Comparison of ENCODE assay signal across 8 mouse cellular contexts in genomic region chr16:58727477-58728131, GRCm38 (mm10). TPM values are rescaled to one million over a fixed set of nuclear protein-coding genes. Genes with fewer than 3 reads are reported as not detected.
DNase-seq lines count a peak whose midpoint lies in the region; ATAC-seq lines count a peak whose summit lies in the region.

Gene Cldnd1, plus strand, starts transcription at chr16:58727910.

- WGBS in heart, embryonic 14.5 days = 2% methylated on average over 29 of the region's 35 CpGs
- 3% methylated on average over 35 of the region's 35 CpGs for WGBS in liver, embryonic 13.5 days (ENCODE audit: insufficient replicate concordance)
- WGBS in stomach, embryonic 16.5 days = 1% methylated on average over 35 of the region's 35 CpGs

- peak; percentile 80 for DNase-seq in c-Kit-negative CD71-positive TER-119-positive erythroid progenitor cells, embryonic 14.5 days (ENCODE audit: low read depth, low spot score)
- peak; percentile 94 for DNase-seq in fibroblast of lung, adult 2 months (ENCODE audit: low read depth)
- peak; percentile 97 for DNase-seq in kidney, postnatal 14 days
- DNase-seq in liver, embryonic 13.5 days = peak; percentile 91
- peak; percentile 94 for DNase-seq in neural tube, embryonic 10.5 days (ENCODE audit: extremely low spot score, low spot score)

- H3K9me3 ChIP-seq in heart, embryonic 14.5 days (ENCODE audit: control insufficient read depth, low read length) = no peaks in the 10 kb centered on the region
- H3K9me3 ChIP-seq in liver, embryonic 13.5 days (replicated peaks) = no peaks in the 10 kb centered on the region
- H3K9me3 ChIP-seq in stomach, embryonic 16.5 days (replicated peaks; ENCODE audit: control insufficient read depth, low read length) = no peaks in the 10 kb centered on the region

- H3K27ac ChIP-seq in heart, embryonic 14.5 days (replicated peaks in 1 of 2; ENCODE audit: control insufficient read depth in 1 of 2, insufficient read depth in 1 of 2, low read depth in 2 of 2, low read length in 2 of 2) = peak within 1 kb of the TSS; percentile 82 to 88
- H3K27ac ChIP-seq in liver, embryonic 13.5 days = peak within 1 kb of the TSS; percentile 82
- peak within 1 kb of the TSS; percentile 83 for H3K27ac ChIP-seq in stomach, embryonic 16.5 days (ENCODE audit: low read length)

- peak within 1 kb of the TSS; percentile 78 for H3K9ac ChIP-seq in heart, embryonic 14.5 days (ENCODE audit: low read length)
- peak within 1 kb of the TSS; percentile 81 for H3K9ac ChIP-seq in liver, embryonic 13.5 days
- peak within 1 kb of the TSS; percentile 83 for H3K9ac ChIP-seq in stomach, embryonic 16.5 days (ENCODE audit: low read length)

- H3K36me3 ChIP-seq in heart, embryonic 14.5 days (ENCODE audit: control insufficient read depth, insufficient read depth, low read length) = peaks cover 31% of the 10 kb centered on the region
- peaks cover 29% of the 10 kb centered on the region for H3K36me3 ChIP-seq in liver, embryonic 13.5 days
- H3K36me3 ChIP-seq in stomach, embryonic 16.5 days (ENCODE audit: control insufficient read depth, insufficient read depth, low read length) = peaks cover 14% of the 10 kb centered on the region

- 0 out of 4 replicates have a peak, but pooled peaks cover 0 to 5% of the 10 kb centered on the region in 2 experiments for H3K4me1 ChIP-seq in heart, embryonic 14.5 days (ENCODE audit: control insufficient read depth in 2 of 2, insufficient read depth in 2 of 2, low read length in 2 of 2)
- peaks cover 8% of the 10 kb centered on the region for H3K4me1 ChIP-seq in liver, embryonic 13.5 days (replicated peaks)
- H3K4me1 ChIP-seq in stomach, embryonic 16.5 days (ENCODE audit: control insufficient read depth, insufficient read depth, low read length) = peaks cover 4% of the 10 kb centered on the region

- peak within 1 kb of the TSS; percentile 70 for H3K4me2 ChIP-seq in heart, embryonic 14.5 days (ENCODE audit: low read length)
- peak within 1 kb of the TSS; percentile 90 for H3K4me2 ChIP-seq in liver, embryonic 13.5 days
- peak within 1 kb of the TSS; percentile 62 for H3K4me2 ChIP-seq in stomach, embryonic 16.5 days (ENCODE audit: low read depth, low read length)

- no peaks in the 10 kb centered on the region for H3K27me3 ChIP-seq in heart, embryonic 14.5 days (ENCODE audit: control insufficient read depth, insufficient read depth, low read length)
- no peaks in the 10 kb centered on the region for H3K27me3 ChIP-seq in liver, embryonic 13.5 days
- H3K27me3 ChIP-seq in stomach, embryonic 16.5 days (ENCODE audit: control insufficient read depth, insufficient read depth, low read length) = no peaks in the 10 kb centered on the region

- H3K4me3 ChIP-seq in heart, embryonic 14.5 days (ENCODE audit: control insufficient read depth in 1 of 2, insufficient read depth in 1 of 2, low read depth in 1 of 2, low read length in 2 of 2) = peak within 1 kb of the TSS; percentile 64 to 84
- peak within 1 kb of the TSS; percentile 83 for H3K4me3 ChIP-seq in liver, embryonic 13.5 days (replicated peaks)
- H3K4me3 ChIP-seq in stomach, embryonic 16.5 days (replicated peaks; ENCODE audit: low read length) = peak within 1 kb of the TSS; percentile 68

- ATAC-seq in CD4-positive, CD25-positive, alpha-beta regulatory T cell, adult 4 months = peak; percentile 98
- peak; percentile 100 for ATAC-seq in heart, embryonic 14.5 days (ENCODE audit: insufficient number of reproducible peaks, insufficient read depth, low FRiP score, low read depth)
- peak; percentile 100 for ATAC-seq in liver, embryonic 13.5 days (ENCODE audit: low read depth)
- peak; percentile 100 for ATAC-seq in stomach, embryonic 16.5 days (ENCODE audit: insufficient read depth, low FRiP score)

RNA-seq across cellular contexts. Expression of gene Cldnd1, which starts in this region (rescaled TPM):
- polyA plus RNA-seq in CD4-positive, CD25-positive, alpha-beta regulatory T cell, adult 4 months (2017; shearing (Covaris generic)) = 100 to 1,000 TPM; 201 to 243 TPM
- 106 and 111 TPM in 2 replicates for polyA plus RNA-seq in heart, embryonic 14.5 days (2014; fragmentation: Nextera tagmentation; extraction: Ambion mirVana)
- polyA plus RNA-seq in liver, embryonic 13.5 days (2015; fragmentation: Nextera tagmentation; extraction: Ambion mirVana) = 32.9 and 41.4 TPM in 2 replicates
- polyA plus RNA-seq in stomach, embryonic 16.5 days (2015; fragmentation: Nextera tagmentation; extraction: Ambion mirVana) = 125 and 138 TPM in 2 replicates

Comparison
In these comparisons a context has a peak if more than half of its experiments do, and no peak if none do; other contexts are left out.
1. Peak in every context shown above with its lines: DNase-seq, ATAC-seq, H3K4me3 ChIP-seq and H3K27ac ChIP-seq.